Mouse (Mus musculus): ENCODE results near the gene Tdrd5. TPM values are rescaled to one million over a fixed set of nuclear protein-coding genes. Genes with fewer than 3 reads are reported as not detected.

Tdrd5 gene
- polyA plus RNA-seq, 1 experiment from 2014 or later, result not detected

GRCm38 (mm10) chr1:156229448-156229847, 74.0 kb downstream of the Tdrd5 start:
- no peak overlapping the region for H3K27ac ChIP-seq
- no peaks in the 10 kb centered on the region for H3K36me3 ChIP-seq (ENCODE audit: inconsistent target)
- H3K79me2 ChIP-seq (ENCODE audit: inconsistent target), result no peaks in the 10 kb centered on the region
- no peak overlapping the region for H3K4me3 ChIP-seq (ENCODE audit: inconsistent target)
- WGBS (ENCODE audit: missing documents), result 11% methylated on average over 7 of the region's 7 CpGs

DNA sequence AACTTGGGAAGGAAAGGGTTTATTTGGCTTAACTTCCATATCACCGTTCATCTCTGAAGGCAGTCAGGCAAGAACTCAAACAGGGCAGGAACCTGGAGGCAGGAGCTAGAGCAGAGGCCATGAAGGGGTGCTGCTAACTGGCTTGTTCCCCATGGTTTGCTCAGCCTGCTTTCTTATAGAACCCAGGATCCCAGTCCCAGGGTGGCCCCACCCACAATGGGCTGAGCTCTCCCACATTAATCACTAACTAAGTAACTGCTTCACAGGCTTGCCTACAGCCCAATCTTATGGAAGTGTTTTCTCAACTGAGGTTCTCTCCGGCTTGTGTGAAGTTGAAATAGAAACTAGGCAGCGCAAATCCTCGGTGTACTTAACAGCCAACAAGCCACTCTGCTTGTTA, 74.7 kb downstream of the Tdrd5 start:
- Histone ChIP-seq H3K4me3 (ENCODE audit: inconsistent target) (no peak overlapping the region), H3K79me2 (ENCODE audit: inconsistent target) (no peaks in the 10 kb centered on the region), H3K27ac (no peak overlapping the region), H3K36me3 (ENCODE audit: inconsistent target) (no peaks in the 10 kb centered on the region)
- 85% methylated on average over 4 of the region's 4 CpGs for WGBS (ENCODE audit: missing documents)

DNA sequence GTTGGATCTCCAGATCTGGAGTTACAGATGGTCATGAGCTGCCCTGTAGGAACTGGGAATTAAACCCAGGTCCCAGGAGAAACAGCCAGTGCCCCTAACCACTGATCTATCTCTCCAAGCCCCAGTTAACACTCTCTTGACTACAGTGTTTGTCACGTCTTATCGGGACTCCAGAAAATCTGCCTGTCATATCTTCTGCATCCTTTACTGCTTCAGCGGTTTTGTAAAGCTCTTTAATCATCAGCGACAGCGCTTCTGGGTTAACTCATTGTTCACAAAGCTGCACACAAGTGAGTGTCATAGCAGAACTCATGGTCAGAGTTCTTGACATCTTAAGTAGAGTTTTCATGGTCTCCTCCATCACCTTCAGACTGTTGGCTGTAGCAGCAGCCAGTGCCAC, 76.6 kb downstream of the Tdrd5 start:
- H3K4me3 ChIP-seq (ENCODE audit: inconsistent target), result no peak overlapping the region
- no peaks in the 10 kb centered on the region for H3K36me3 ChIP-seq (ENCODE audit: inconsistent target)
- WGBS (ENCODE audit: missing documents), result 85% methylated on average over 5 of the region's 5 CpGs
- no peaks in the 10 kb centered on the region for H3K79me2 ChIP-seq (ENCODE audit: inconsistent target)
- no peak overlapping the region for H3K27ac ChIP-seq

- Histone ChIP-seq H3K4me3 (ENCODE audit: inconsistent target) (no peak overlapping the region), H3K36me3 (ENCODE audit: inconsistent target) (no peaks in the 10 kb centered on the region), H3K27ac (no peak overlapping the region), H3K79me2 (ENCODE audit: inconsistent target) (no peaks in the 10 kb centered on the region)
- 88% methylated on average over 13 of the region's 13 CpGs for WGBS (ENCODE audit: missing documents)
Observed at GRCm38 (mm10) chr1:156222205-156223000, 81.1 kb downstream of the Tdrd5 start.

DNA sequence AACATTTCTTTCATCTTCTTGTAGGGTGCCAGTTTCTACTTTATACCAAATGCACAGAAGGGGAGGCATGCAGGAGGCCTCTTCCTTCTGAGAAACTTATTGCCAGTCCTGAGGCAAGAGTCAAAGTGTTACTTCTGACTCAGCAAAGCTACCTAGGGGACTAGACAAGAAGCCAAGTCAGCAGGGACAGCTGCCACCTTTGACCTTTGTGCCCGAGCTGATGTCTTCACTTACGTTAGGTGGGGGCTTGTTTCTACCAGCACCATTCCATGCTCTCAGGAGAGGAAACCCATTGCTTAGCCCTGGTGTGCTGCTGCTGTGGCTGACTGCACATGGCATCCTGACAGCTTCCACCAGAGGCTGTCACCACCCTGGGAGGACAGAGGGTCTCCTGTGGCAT, 82.1 kb downstream of the Tdrd5 start:
- no peak overlapping the region for H3K27ac ChIP-seq
- H3K79me2 ChIP-seq (ENCODE audit: inconsistent target), result no peaks in the 10 kb centered on the region
- no peak overlapping the region for H3K4me3 ChIP-seq (ENCODE audit: inconsistent target)
- 100% methylated on average over 2 of the region's 2 CpGs for WGBS (ENCODE audit: missing documents)
- H3K36me3 ChIP-seq (ENCODE audit: inconsistent target), result no peaks in the 10 kb centered on the region

GRCm38 (mm10) chr1:156218573-156218972, 84.9 kb downstream of the Tdrd5 start:
- no peak overlapping the region for H3K27ac ChIP-seq

DNA sequence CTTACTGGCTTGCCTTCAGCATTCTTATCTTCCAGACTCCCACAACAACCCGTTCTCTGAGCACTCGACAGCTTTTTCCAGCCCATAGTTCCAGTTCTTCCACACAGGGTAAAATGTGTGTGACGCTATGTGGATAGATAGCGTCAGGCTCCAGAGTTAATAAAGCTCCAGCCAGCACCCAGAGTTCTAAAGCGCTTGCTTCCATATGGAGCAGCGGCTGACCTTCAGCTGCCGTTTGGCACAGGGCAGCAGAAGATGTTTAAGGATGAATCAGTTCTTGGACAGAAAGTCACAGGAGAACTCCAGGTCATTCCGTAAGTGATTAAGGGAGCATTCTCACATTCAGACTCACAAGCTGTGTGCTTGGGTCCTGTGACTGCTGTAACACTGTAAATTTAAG, 85.5 kb downstream of the Tdrd5 start:
- Histone ChIP-seq H3K36me3 (ENCODE audit: inconsistent target) (no peaks in the 10 kb centered on the region), H3K4me3 (ENCODE audit: inconsistent target) (no peak overlapping the region), H3K79me2 (ENCODE audit: inconsistent target) (no peaks in the 10 kb centered on the region), H3K27ac (no peak overlapping the region)
- 96% methylated on average over 8 of the region's 8 CpGs for WGBS (ENCODE audit: missing documents)

More at GRCm38 (mm10) chr1:156218573-156218972, 84.9 kb downstream of the Tdrd5 start:
- no peaks in the 10 kb centered on the region for H3K36me3 ChIP-seq (ENCODE audit: inconsistent target)
- WGBS (ENCODE audit: missing documents), result 89% methylated on average over 2 of the region's 2 CpGs
- H3K79me2 ChIP-seq (ENCODE audit: inconsistent target), result no peaks in the 10 kb centered on the region
- no peak overlapping the region for H3K4me3 ChIP-seq (ENCODE audit: inconsistent target)

DNA sequence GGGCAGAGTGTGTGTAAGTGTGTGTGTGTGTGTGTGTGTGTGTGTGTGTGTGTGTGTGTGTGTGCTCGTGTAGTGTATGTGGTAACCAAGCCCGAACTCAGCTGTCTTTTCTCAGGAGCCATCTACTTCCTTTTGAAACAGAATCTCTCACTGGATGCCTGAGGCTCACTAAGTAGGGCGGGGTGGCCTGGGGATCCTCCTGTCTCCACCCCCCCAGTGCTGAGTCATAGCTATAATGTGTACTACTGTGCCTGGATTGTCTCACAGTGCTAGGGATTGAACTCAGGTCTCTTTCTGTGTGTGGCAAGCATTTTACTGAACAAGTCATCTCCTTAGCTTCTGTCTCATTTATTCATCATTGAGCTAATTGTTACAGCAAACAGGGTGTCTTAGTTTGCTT, 86.1 kb downstream of the Tdrd5 start:
- no peak overlapping the region for H3K27ac ChIP-seq

DNA sequence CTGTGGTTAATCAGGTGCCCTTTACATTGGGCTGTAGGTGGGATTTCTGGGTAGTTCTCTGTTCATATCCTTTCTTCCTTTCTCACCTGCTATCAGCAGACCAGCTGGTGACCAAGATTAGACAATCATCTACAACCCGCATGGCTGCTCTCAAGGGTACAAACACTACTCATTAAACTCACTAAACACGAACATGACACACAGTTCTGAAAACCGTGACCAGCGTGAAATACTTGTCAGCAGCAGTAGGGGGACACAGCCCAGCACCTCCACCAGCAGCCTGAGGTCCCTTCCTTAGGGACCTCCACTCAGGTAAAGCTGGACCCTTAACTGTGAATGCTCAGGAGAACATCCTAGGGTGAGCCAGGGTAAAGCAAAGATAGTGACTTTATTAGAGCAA, 87.2 kb downstream of the Tdrd5 start:
- H3K79me2 ChIP-seq (ENCODE audit: inconsistent target), result no peaks in the 10 kb centered on the region
- 89% methylated on average over 4 of the region's 4 CpGs for WGBS (ENCODE audit: missing documents)
- no peaks in the 10 kb centered on the region for H3K36me3 ChIP-seq (ENCODE audit: inconsistent target)
- H3K27ac ChIP-seq, result no peak overlapping the region
- H3K4me3 ChIP-seq (ENCODE audit: inconsistent target), result no peak overlapping the region

More for the DNA sequence above, 86.1 kb downstream of the Tdrd5 start:
- Histone ChIP-seq H3K4me3 (ENCODE audit: inconsistent target) (no peak overlapping the region), H3K79me2 (ENCODE audit: inconsistent target) (no peaks in the 10 kb centered on the region), H3K36me3 (ENCODE audit: inconsistent target) (no peaks in the 10 kb centered on the region)
- WGBS (ENCODE audit: missing documents), result 9% methylated on average over 3 of the region's 3 CpGs

GRCm38 (mm10) chr1:156214651-156215050, 88.8 kb downstream of the Tdrd5 start:
- Histone ChIP-seq H3K36me3 (ENCODE audit: inconsistent target) (no peaks in the 10 kb centered on the region), H3K4me3 (ENCODE audit: inconsistent target) (no peak overlapping the region), H3K79me2 (ENCODE audit: inconsistent target) (no peaks in the 10 kb centered on the region), H3K27ac (no peak overlapping the region)
- WGBS (ENCODE audit: missing documents), result 95% methylated on average over 8 of the region's 8 CpGs

DNA sequence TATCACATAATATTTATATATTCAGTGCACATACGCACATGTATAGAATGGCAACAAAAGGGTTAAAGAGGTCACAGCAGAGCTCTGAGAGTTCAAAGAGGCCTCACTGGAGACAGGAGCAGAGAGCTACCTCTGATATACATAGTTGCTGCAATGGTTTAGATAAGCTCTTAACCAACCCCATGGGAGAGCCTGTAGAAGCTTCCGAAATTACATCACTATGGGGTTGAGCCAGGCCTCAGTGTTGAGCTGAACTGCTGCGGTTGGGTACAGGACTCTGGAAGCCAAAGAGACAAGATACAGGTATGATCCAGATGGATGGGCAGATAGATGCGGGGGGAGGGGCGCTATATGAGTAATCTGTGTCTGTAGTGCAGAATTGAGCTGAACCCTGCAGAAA, 90.5 kb downstream of the Tdrd5 start:
- Histone ChIP-seq H3K36me3 (ENCODE audit: inconsistent target) (no peaks in the 10 kb centered on the region), H3K27ac (no peak overlapping the region), H3K79me2 (ENCODE audit: inconsistent target) (no peaks in the 10 kb centered on the region), H3K4me3 (ENCODE audit: inconsistent target) (no peak overlapping the region)
- 92% methylated on average over 5 of the region's 5 CpGs for WGBS (ENCODE audit: missing documents)

GRCm38 (mm10) chr1:156211809-156212317, 91.6 kb downstream of the Tdrd5 start:
- Histone ChIP-seq H3K4me3 (ENCODE audit: inconsistent target) (no peak overlapping the region), H3K27ac (no peak overlapping the region), H3K79me2 (ENCODE audit: inconsistent target) (no peaks in the 10 kb centered on the region), H3K36me3 (ENCODE audit: inconsistent target) (no peaks in the 10 kb centered on the region)
- 81% methylated on average over 6 of the region's 6 CpGs for WGBS (ENCODE audit: missing documents)

Other genes with a start within 250 kb of the Tdrd5 start
- not detected in 3 replicates for gene Fam163a, start 98.6 kb downstream of the Tdrd5 start, polyA plus RNA-seq (2018)
- not detected in 3 replicates for gene Nphs2, start 7.1 kb upstream of the Tdrd5 start, polyA plus RNA-seq (2018)
- gene Gm2000, start 62.4 kb upstream of the Tdrd5 start, polyA plus RNA-seq (2018), result 146 to 902 TPM (median 727 TPM) in 3 replicates
- gene Axdnd1, start 117.5 kb upstream of the Tdrd5 start, polyA plus RNA-seq (2018), result 0.27 to 0.30 TPM in 2 of 3 replicates, not detected in the other
- gene Soat1, start 170.7 kb upstream of the Tdrd5 start, polyA plus RNA-seq (2018), result 326 to 439 TPM (median 351 TPM) in 3 replicates
- 1.9 to 4.4 TPM (median 3.8 TPM) in 3 replicates for gene Gm10031, start 220.3 kb upstream of the Tdrd5 start, polyA plus RNA-seq (2018)

All from macrophage (primary cell).